Mouse (Mus musculus): ENCODE measurements at regions not wholly inside any gene's neighbourhood (a gene's known extent, or its start where the extent isn't known, plus 50 kb on each side); places are given as distances from the start of the nearest gene placed in this dataset.
A peak's percentile ranks its signal among the peaks of the same experiment; 100 is the strongest.

DNA sequence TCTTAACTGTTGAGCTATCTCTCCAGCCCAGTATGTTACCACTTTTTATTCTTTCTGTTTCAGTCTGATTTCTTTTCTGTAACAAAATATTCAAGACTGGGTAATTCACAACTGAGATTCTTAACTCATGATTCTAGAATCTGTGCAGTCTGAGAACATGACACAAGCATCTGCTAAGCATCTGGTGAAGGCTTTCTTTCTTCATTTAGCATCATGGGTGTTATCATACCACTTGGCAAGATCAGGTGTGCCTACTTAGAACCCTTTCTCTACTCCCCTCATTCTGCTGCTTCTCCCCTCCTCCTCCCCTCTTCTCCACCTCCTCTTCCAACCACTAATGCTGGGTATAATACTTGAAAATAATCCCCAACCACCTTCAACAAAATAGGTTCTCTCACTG, 62.1 kb upstream of the Pfn2 start:
- no peak for DNase-seq
- intact Hi-C loops (cut with DNase I): no loop called here

GRCm38 (mm10) chr3:57911831-57912596, 64.1 kb upstream of the Pfn2 start:
- intact Hi-C loops (cut with DNase I): no loop called here
- DNase-seq: peak; percentile 18

- intact Hi-C loops (cut with DNase I): no loop called here
- DNase-seq: peak in 1 of 2 experiments; percentile 1
Observed at GRCm38 (mm10) chr3:57912650-57913343, 64.9 kb upstream of the Pfn2 start.

- intact Hi-C loops (cut with DNase I): no loop called here
- no peak for DNase-seq
Observed at GRCm38 (mm10) chr3:57914687-57915086, 66.8 kb upstream of the Pfn2 start.

DNA sequence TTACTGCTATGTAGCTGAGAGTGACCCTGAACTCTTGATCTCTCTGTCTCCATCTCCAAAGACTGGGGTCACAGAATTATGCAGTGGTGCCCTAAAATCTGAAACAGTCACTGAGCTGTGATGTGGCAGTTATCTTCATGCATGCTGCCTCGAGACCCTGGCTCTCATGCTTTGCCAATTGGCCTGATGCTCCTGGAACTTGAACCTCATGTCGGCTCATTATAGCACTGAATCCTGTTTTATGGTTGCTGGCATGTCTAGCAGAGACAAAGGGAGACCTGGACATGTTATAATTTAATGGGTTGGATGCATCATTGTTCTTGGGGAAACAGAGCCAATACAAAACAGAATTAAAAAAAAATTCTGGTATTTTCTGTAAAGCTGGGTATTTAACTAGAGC, 71.0 kb upstream of the Pfn2 start:
- intact Hi-C loops (cut with DNase I): no loop called here
- no peak for DNase-seq

DNA sequence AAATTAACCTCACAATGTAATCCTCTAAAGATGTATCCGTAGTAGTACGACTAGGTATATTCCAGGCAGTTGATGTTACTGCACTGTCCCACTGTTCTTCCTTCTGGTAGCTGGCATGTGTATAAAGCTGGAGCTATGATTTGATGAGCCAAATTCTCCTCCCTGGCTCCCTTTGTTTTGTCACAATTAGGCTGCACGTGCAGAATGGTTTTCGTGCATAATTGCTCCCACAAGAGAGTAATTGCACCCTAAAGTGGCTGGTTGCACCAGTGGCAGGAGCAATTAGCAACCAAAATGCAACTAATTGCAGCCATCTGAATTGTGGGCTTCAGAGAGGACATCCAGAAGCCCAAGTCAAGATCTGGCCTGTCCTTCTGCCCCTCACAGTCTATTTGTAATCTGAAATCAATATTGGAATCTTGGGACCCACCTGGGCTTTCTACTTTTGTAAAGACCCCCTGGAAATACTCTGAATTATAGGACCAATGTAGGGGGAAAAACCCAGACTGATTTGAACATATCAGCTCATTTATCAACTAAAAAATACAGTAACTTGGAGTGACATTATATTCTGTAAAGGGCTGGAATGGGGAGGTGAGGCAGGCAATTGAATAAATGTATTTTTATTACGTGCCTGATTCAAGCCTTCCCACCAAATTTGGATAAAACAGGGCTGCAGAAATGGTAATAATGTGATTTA, 71.7 kb upstream of the Pfn2 start:
- intact Hi-C loops (cut with DNase I): no loop called here
- no peak for DNase-seq

GRCm38 (mm10) chr3:57920090-57920432, 72.2 kb upstream of the Pfn2 start:
- intact Hi-C loops (cut with DNase I): no loop called here
- DNase-seq: no peak

DNA sequence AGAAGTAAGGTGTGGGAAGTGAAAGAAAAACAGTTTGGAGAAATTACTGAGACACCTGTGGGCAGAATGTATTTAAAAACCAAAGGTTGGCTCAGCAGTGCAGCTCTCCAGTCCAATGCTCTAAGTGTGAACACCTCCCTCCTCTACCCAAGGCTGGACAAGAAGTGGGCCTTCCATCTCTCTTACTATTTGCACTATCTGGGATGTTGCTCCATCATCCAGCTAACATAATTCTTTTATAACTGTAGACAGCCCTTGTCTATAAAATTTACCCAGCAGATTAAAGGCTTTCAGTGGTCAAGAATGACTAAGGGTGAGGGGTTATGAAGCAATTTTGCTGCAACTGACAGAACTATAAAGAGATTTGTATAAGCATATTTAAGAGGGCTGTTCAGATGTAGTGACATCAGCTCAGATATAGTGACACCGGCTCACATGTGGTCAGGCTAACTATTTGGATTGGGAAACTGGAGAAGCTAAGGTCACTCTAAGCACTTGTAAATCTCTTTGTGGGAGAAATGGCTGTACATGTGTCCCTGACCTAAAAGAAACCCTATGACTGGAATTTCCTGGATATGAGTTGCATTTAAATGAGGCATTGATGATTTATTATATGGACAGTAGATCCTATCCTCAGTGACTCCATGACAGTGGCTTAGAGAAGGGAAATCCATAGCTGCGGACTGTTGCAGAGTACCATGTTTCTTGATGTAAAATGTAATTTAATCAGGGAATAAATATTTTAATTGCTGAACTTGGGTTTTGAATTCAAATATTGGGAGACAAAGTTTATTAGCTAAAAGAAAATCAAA, 73.4 kb upstream of the Pfn2 start:
- no peak for DNase-seq
- intact Hi-C loops (cut with DNase I): no loop called here

- no peak for DNase-seq
- intact Hi-C loops (cut with DNase I): no loop called here
Observed at GRCm38 (mm10) chr3:57923061-57923460, 75.2 kb upstream of the Pfn2 start.

GRCm38 (mm10) chr3:57932657-57933539, 85.0 kb upstream of the Pfn2 start:
- no peak for DNase-seq
- intact Hi-C loops (cut with DNase I): no loop called here

DNA sequence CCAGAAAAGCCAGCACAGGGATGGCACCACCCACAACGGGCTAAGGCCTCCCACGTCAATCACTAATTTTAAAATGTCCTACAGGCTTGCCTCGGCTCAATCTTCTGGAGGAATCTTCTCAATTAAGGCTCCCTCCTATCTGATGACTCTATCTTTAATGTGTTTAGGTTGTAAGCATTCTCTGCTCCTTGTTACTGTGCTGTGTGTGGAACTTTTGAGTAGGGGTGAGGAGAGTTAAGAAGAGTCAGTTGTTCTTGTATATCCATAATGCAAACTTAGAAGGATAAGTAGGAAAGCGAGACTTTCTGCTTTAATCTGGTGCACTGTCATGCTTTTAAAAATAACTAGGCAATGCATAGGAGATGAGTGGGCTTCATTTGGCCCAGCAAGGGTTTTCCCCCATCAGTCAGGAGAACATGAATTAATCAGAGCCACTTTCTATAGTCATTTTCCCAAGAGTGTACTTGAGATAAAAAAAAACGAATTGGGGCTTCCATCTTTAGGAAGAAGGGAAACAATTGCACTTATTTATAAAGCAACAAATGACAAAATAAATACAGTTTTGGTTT, 87.2 kb upstream of the Pfn2 start:
- intact Hi-C loops (cut with DNase I): no loop called here
- DNase-seq: no peak

DNA sequence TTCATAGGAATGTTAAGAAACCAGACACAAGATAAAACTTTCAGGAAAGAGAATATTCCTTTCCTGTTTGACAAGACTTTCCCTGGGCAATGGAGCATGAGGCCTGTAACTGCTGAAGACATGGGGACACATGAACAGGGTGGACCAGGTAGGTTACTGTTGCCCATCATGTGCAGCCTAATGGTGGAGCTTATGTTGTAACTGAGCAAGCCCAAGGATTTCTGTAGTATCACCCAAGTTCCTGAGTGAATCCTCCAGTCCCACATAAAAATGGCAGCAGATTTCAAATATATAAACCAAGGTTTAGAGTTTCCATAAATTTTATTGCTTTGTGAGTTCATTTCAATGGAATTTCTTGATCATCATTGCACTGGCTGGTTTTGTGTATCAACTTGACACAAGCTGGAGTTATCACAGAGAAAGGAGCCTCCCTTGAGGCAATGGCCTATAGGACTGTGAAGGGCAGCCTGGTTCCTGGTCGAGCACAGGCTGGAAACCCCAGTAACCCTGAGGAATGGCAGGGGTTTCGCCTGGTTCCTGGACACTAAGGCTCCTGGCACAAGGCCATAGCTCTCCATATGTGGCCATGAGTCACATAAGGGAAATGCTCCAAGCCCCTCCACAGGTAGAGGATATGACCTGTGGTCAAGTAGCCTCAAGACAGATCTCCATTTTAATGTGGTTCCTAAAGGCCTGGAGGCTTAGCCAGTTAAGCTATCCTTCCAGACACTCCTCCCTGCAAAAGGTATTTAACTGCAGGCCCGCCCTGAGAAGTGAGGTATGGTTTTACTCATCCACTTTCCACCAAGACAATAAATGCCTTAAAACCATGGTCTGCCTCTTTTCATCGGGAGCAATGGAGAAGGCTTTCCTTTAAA, 92.9 kb upstream of the Pfn2 start:
- intact Hi-C loops (cut with DNase I): no loop called here
- no peak for DNase-seq

GRCm38 (mm10) chr3:57944698-57945097, 96.8 kb upstream of the Pfn2 start:
- intact Hi-C loops (cut with DNase I): no loop called here

DNA sequence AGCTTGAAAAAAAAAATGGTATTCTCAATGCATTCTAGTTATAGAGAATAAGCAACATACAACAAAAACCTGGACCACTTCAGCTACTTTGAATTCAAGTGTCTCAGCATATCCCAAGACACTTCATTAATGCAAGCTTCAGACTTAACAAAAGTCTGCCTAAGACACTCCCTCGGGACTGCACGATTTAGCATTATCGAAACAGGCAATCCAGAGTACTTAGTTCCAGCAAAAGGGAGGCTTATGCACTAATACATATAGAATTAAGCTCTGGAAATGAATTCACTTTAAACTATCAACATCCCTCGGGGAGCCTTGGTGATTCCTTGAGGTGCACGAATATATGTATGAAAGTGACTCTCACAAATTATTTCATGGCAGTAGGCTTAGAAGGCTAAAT, 97.9 kb upstream of the Pfn2 start:
- no peak for DNase-seq

More at GRCm38 (mm10) chr3:57944698-57945097, 96.8 kb upstream of the Pfn2 start:
- no peak for DNase-seq

GRCm38 (mm10) chr3:57947331-57947730, 99.5 kb upstream of the Pfn2 start:
- DNase-seq: no peak
- intact Hi-C loops (cut with DNase I): no loop called here

More for the DNA sequence above, 97.9 kb upstream of the Pfn2 start:
- intact Hi-C loops (cut with DNase I): no loop called here

GRCm38 (mm10) chr3:57948720-57949119, 100.8 kb upstream of the Pfn2 start:
- intact Hi-C loops (cut with DNase I): no loop called here

GRCm38 (mm10) chr3:57950431-57951331, 102.8 kb upstream of the Pfn2 start:
- intact Hi-C loops (cut with DNase I): no loop called here
- DNase-seq: peak; percentile 28 to 40

More at GRCm38 (mm10) chr3:57948720-57949119, 100.8 kb upstream of the Pfn2 start:
- DNase-seq: no peak

DNA sequence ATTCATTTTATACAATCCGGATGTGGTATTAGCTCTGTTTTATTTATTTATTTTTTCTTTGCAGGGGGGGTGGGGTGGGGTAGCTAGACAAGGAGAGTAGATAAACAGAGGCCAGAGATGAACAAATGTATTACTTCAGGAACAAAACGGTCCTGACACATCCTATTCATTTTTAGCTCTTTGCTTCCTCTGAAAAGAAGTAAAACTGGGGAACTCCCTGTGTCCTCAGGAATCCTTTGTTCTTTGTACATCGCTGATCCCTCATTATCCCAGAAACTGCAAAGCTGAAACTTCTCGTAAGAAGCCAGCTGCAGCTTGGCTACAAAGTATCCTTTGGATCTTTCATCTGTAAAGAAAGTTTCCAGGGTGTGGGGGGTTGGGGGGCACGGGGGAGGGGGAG, 103.6 kb upstream of the Pfn2 start:
- intact Hi-C loops (cut with DNase I): no loop called here
- DNase-seq: no peak
